Mouse (Mus musculus) 416B (cell line): ENCODE measurements at regions not wholly inside any gene's neighbourhood (a gene's known extent, or its start where the extent isn't known, plus 50 kb on each side); places are given as distances from the start of the nearest gene placed in this dataset.
"Not testable (repeated sequence)": the region's sequence is repeated elsewhere in the genome, so short reads cannot be mapped to it uniquely, and the experiment has no call there.

Experiments
- DNase-seq: peaks from one replicate; pipeline ENCODE4 v3.0.0; 2011; ENCODE audit warnings: low read depth

GRCm38 (mm10) chr1:185939914-185940313, 177.2 kb downstream of the Lyplal1 start:
- no peak for DNase-seq

DNA sequence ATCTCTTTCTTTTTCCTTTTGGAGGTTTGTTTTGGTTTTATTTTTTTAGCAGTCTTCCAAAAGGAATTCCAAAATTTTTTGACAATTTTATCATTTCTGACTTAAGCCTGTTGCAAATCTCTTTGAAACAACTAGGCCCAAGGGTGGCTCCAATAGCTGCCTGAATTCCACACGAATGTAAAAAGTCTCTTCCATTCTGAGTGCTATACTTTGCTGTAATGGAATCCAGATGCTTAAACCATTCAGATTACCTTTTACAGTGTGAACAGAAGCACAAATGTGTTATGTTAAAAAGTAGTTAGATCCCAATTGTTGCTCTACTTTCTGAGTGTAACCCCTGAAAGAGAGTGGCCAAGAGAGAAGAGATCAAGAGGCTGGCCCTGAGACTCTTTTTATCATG, 176.6 kb downstream of the Lyplal1 start:
- no peak for DNase-seq

GRCm38 (mm10) chr1:185951163-185951562, 165.9 kb downstream of the Lyplal1 start:
- no peak for DNase-seq

- not testable (repeated sequence) for DNase-seq
Measured at GRCm38 (mm10) chr1:185955821-185956220, 161.3 kb downstream of the Lyplal1 start.

- no peak for DNase-seq
Measured at GRCm38 (mm10) chr1:185957557-185957956, 159.6 kb downstream of the Lyplal1 start.

- DNase-seq, result no peak
Measured at GRCm38 (mm10) chr1:185958276-185958675, 158.8 kb downstream of the Lyplal1 start.

GRCm38 (mm10) chr1:185962606-185963005, 154.5 kb downstream of the Lyplal1 start:
- no peak for DNase-seq

DNA sequence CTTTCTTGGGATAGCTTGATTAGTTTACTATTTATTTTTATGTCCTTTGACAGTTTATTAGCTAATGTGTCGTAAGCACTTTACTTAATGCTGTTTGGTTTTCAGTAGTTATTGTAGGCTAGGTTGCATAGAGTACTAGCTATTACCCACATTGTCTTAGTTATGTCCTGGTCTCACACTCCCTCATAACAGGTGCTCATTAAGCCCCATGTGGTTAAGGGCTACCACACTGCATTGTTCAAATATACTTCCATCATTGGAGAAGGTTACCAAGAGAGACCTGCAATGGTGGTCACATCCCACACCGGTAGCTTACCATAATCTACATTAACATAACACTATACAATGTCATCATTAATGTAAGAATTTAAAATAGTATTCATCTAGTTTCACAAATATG, 153.3 kb downstream of the Lyplal1 start:
- DNase-seq, result no peak

GRCm38 (mm10) chr1:185964426-185964825, 152.7 kb downstream of the Lyplal1 start:
- no peak for DNase-seq

- DNase-seq, result no peak
Measured at GRCm38 (mm10) chr1:185967227-185967626, 149.9 kb downstream of the Lyplal1 start.

DNA sequence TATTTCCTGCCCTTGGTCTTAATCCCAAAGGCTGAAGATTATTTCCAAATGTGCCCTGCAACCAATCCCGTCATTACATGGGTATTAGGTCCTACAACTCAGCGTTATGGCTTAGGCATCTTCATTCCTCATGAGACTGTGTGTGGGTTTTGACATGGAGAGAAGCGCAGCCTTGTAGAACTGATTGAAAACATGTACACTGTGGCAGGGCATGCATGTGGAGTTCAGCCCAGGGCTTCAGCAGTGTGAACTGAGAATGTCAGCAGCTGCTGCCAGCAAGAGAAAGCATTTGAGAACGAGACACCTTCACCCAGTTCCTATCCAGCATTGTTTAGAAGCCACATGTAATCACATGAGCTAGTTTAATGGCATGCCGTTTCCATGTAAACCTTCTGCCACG, 149.3 kb downstream of the Lyplal1 start:
- no peak for DNase-seq

GRCm38 (mm10) chr1:185968642-185969041, 148.5 kb downstream of the Lyplal1 start:
- DNase-seq, result no peak

- no peak for DNase-seq
Measured at GRCm38 (mm10) chr1:185969231-185969630, 147.9 kb downstream of the Lyplal1 start.

GRCm38 (mm10) chr1:185977075-185977474, 140.0 kb downstream of the Lyplal1 start:
- DNase-seq, result peak; percentile 1

DNA sequence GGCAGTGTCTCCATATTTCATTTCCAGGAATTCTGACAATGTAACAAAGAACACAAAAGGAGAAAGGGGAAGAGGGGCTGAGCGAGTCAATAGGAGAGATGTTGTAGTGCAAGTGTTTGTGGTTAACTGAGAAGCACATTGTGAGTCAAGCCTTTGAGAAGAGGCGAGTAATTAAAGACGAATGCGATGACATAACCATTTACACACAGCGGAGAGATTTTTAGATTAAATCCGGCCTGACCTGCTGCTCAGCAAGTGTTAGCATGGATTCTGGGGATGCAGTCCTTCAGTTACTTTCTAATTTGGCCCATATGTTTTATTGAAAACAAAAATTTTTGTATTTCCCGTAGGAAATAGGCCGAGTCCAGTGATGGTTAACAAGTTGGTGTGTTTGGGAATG, 127.7 kb downstream of the Lyplal1 start:
- DNase-seq, result no peak

GRCm38 (mm10) chr1:186000066-186000465, 117.0 kb downstream of the Lyplal1 start:
- DNase-seq, result not testable (repeated sequence)

DNA sequence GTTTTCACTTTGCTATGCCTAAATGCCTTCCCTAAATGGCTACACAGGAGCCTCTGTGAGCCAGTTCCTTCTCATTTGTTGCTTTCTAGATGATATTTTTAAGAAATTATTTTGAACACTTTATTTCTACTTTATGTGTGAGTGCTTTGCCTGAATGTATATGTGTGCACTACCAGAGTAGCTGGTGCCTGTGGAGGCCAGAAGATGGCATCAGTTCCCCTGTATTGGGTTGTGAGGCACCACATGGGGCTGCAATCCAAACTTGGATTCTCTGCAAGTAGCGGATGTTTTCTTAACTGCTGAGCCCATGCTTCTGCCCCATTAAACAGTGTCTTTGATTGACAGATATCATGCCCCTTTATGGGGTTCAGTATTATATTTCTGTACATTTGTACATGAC, 103.7 kb downstream of the Lyplal1 start:
- no peak for DNase-seq

DNA sequence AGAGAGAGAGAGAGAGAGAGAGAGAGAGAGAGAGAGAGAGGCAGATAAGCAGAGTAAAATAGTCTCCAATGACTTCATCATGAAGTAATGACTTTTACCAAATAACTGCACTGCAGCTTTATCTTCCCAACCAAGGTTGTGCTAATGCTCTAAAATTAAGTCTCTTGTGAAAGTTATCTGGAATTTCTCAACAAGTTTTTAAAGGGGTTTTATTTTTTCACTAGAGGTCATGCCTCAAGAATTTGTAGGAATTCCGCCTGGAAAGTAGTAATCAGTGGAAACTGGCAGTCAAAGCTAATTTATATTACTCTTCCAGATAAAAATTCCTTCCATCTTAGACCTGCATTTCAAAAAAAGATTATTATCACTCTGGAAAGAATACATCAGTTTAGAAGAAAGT, 102.9 kb downstream of the Lyplal1 start:
- DNase-seq, result no peak

DNA sequence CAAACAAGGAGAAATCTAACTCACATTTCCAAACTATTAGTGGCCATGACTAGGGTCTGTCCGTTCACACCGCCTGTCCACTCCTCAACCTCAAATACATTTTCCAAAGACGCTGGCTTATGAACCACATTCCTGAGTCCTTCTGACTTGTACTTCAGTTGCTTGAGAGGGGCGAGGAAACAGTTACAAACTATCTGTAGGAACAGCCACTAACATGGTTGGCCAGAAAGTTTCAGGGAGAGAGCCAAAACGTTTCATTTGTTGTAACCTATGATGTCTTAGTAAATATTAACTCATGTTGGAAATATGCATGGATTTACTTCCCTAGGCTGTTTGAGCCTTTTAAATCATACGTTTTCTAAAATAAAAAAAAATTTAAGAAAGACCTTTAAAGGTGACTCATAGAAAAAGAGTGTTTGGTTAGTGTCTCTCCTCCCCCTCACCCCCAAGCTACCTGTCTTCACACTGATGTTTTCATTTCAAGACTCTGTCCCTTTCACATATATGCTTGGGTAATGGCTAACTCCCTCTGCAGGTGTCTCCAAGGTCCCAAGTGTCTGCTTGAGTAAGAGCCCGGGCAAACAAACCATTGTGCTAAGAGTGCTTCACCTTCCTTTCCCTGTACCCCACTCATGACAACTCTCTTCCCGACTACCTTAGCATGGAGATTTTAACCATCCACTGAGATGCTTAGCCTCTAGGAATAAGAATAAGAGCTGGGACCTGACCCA, 101.1 kb downstream of the Lyplal1 start:
- DNase-seq, result no peak

GRCm38 (mm10) chr1:186017547-186017946, 99.6 kb downstream of the Lyplal1 start:
- no peak for DNase-seq

DNA sequence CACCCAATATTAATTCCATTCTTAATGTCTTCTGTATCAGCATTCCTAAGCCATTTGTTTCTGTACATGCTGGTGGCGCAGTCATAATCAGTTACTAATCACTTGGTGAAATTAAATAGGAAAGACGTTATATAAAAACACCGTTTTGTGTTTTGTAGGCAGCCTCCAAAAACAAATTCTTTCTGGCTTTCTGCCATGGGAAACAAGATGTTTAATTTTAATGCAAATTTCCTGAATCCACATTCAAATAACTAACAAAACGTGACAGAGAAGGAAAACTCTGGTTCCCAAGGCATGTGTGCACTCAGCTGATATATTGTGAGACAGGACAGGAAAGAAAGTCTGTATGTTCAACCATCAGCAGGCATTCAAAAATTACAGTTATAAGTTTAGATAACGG, 97.6 kb downstream of the Lyplal1 start:
- no peak for DNase-seq

DNA sequence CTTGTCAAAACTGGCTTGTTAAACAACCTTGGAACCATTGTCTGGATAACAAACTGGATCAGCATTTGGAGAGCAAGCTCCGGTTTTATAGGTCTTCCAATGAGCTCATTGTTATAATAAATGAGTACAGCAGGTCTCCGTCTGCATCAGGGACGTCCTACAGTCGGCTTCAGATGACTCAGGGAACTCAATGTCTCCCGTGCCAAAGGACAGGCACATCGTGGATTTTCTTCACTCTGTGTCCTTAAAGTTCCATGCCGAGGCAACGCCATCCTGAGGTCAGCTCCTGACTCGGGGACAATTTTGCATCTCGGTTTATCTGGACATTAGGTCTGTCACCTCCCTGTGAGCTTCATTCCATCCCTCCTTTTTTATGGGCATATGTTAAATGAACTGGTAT, 85.2 kb downstream of the Lyplal1 start:
- DNase-seq, result no peak

- DNase-seq, result no peak
Measured at GRCm38 (mm10) chr1:186034443-186034842, 82.7 kb downstream of the Lyplal1 start.
